Mouse (Mus musculus): ENCODE measurements around the gene Vmn1r107.
"Not testable (repeated sequence)": the region's sequence is repeated elsewhere in the genome, so short reads cannot be mapped to it uniquely, and the experiment has no call there.

Gene Vmn1r107

GRCm38 (mm10) chr7:20668618-20669017, at the start of gene Vmn1r107:
Gene Vmn1r107 (plus strand): TSS chr7:20668918.
- not testable (repeated sequence) for DNase-seq (ENCODE audit: low spot score in 2 of 2)

DNA sequence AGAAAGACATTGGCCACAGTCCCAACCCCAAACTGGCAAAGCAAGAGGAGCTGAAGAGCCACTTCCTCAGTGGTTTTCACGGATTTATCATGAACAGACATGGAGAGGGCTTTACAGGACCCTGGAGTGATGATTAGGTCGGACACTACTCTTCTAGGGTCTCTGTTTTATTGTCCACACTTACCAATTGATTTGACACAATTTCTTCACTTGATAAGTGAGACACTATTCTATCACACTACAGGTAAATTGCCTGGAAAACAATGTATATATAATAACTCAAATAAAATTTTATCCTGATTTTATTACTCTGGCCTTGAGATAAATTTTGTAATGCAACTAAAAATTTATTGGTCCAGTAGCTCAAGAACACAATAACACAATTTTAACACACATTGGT, 34.4 kb downstream of the Vmn1r107 start, which contains the start of gene Vmn1r111:
Gene Vmn1r111, minus strand, starts transcription at position 101 of the 400 bp plus-strand sequence.
- DNase-seq (ENCODE audit: low spot score in 2 of 2): not testable (repeated sequence)

Measured in urinary bladder, postnatal 36 days (tissue).